Mouse (Mus musculus): ENCODE data around the gene Ano9.

Ano9 gene

DNA sequence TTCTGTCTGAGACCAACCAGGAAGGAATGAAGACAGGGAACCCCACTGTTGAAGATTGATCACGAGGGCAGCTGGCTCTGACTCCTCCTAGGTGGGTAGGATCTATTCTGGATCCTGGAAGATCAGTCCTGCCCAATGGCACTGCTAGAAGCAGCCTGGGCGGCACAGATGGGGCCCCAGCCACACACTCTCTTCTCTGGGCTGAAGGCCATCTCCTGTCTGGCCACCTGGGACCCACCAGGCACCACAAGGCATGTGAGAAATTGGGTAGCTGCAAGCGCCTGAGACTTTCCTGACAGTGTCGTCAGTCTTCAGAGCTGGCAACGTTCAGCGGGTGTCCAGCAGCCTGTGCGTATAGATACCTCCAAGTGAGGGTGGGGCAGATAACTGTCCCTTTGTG is 55.1 kb downstream of the Ano9 start:
- DNase-seq: peak; percentile 68 to 78

GRCm38 (mm10) chr7:141061269-141061692 is 56.3 kb downstream of the Ano9 start:
- DNase-seq: peak; percentile 69 to 72

- peak; percentile 95 to 96 for DNase-seq
These were observed 57.0 kb downstream of the Ano9 start, which contains the start of gene B4galnt4 for GRCm38 (mm10) chr7:141060426-141061242. Gene B4galnt4, plus strand, starts transcription at chr7:141061104.

- peak in 1 of 2 experiments; percentile 30 for DNase-seq
These were observed 57.7 kb downstream of the Ano9 start for GRCm38 (mm10) chr7:141059929-141060328.

DNA sequence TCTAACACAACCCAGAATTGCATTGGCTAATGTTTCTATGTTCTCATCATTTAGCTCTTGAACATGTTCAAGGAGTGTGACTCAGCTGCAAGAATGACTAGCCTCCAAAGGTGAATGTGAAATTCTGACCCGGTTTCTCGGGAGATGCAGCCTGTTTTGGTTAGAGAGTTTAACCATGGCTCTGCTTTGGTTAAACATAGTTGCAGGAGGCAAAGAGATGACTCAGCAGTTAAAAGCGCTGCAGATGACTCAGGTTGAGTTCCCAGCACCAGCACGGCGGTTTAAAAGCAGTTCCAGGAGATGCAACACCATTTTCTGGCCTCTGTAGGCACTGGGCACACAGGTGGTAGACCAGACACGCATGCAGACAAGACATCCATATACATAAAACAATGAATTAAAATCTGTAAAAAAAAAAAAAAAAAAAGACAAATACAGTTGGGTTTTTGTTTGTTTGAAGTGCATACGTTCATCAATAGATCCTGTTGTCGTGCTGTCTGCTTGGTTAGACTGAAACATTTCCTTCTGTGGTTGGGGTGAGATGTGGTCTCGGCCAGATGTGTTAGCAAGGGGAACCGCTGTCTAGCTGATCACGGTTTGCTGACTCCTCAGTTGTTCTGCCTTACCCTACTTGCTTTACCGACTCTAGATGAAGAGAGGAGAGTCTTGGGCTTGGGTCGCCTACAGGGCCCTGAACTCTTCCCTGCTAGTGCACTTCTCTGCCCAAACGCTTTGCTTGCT is 58.8 kb downstream of the Ano9 start:
- DNase-seq: no peak

DNA sequence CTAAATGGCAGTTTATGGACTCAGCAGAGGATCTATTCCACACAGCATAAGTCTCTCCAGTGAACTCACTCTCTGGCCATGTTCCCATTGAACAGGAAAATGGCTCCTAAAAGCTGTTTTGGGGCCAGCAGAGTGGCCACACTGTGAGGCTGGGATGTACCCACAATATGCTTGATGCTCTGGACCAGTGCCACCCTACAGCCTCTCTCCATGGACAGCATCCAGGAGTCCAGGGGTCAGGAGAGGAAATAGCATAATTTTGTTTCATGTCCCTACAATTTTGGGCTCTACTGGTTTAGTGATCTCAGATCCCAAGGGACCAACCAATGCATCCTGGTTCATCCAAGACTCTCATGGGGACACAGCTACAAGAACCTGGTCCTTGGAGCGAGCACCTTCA is 60.1 kb downstream of the Ano9 start:
- DNase-seq: peak in 1 of 2 experiments; percentile 43

DNA sequence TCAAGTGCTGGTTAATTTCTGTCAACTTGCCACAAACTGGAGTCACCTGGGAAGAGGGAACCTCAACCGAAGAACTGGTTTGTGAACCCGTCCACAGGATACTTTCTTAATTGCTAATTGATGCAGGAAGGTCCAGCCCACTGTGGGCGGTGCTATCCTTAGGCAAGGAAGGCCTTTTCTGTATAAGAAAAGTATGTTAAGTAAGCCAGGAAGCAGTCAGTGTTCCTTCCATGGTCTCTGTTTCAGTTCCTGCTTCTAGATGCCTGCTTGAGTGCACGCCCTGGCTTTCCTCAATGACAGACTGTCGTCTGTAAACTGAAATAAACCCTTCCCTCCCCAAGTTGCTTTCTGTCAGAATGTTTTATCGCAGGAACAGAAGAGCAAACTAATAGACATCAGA is 60.6 kb downstream of the Ano9 start:
- DNase-seq: no peak

GRCm38 (mm10) chr7:141055785-141056184 is 61.8 kb downstream of the Ano9 start:
- no peak for DNase-seq

- no peak for DNase-seq
These were observed 65.2 kb downstream of the Ano9 start for GRCm38 (mm10) chr7:141052421-141052820.

GRCm38 (mm10) chr7:141052016-141052415 is 65.6 kb downstream of the Ano9 start:
- DNase-seq: no peak

Data from cerebellum, postnatal 10 days (tissue).